Mouse (Mus musculus): Measurements from ENCODE around the gene Vamp9.

- no peak for TF ChIP-seq CTCF (IDR thresholded peaks at IDR 0.05; ENCODE audit: borderline replicate concordance, extremely low read depth, insufficient read depth, insufficient read length)
- no peak for TF ChIP-seq POLR2A (IDR thresholded peaks at IDR 0.05; ENCODE audit: borderline replicate concordance, extremely low read depth, insufficient read depth, insufficient read length, poor library complexity, severe bottlenecking)
Observed at GRCm38 (mm10) chr5:99983452-99984061, 77.5 kb downstream of the Vamp9 start.

All from brain, embryonic 14.5 days (tissue).